Mouse (Mus musculus) c-Kit-negative CD71-positive TER-119-positive erythroid progenitor cells, embryonic 14.5 days (primary cell): ENCODE results near the gene Pdk2.
A peak's percentile ranks its signal among the peaks of the same experiment; 100 is the strongest.

Experiments
- DNase-seq: peaks from one replicate; pipeline ENCODE4 v3.0.0-alpha.2; 2013; ENCODE audit warnings: low read depth, low spot score

Gene Pdk2

GRCm38 (mm10) chr11:94988780-94989561 lies 52.2 kb downstream of the Pdk2 start:
- no peak for DNase-seq

GRCm38 (mm10) chr11:94987851-94988250 lies 53.3 kb downstream of the Pdk2 start:
- no peak for DNase-seq

- no peak for DNase-seq
Observed at GRCm38 (mm10) chr11:94987341-94987740, 53.8 kb downstream of the Pdk2 start.

GRCm38 (mm10) chr11:94986435-94986834 lies 54.7 kb downstream of the Pdk2 start:
- no peak for DNase-seq

- no peak for DNase-seq
Observed at GRCm38 (mm10) chr11:94985822-94986221, 55.3 kb downstream of the Pdk2 start.

GRCm38 (mm10) chr11:94985140-94985539 lies 56.0 kb downstream of the Pdk2 start:
- no peak for DNase-seq

- no peak for DNase-seq
Observed at GRCm38 (mm10) chr11:94979462-94980179, 61.5 kb downstream of the Pdk2 start.

- DNase-seq, result peak; percentile 93
Observed at GRCm38 (mm10) chr11:94978947-94979346, 62.2 kb downstream of the Pdk2 start.

- DNase-seq, result no peak
Observed at GRCm38 (mm10) chr11:94978178-94978915, 62.8 kb downstream of the Pdk2 start.
